Mouse (Mus musculus): ENCODE measurements around the gene Mrps27. TPM values are rescaled to one million over a fixed set of nuclear protein-coding genes. Genes with fewer than 3 reads are reported as not detected.
A peak's percentile ranks its signal among the peaks of the same experiment; 100 is the strongest.

The Mrps27 gene
- 39.8 and 46.6 TPM in 2 replicates for polyA plus RNA-seq (2015; fragmentation: Nextera tagmentation; extraction: Ambion mirVana)

GRCm38 (mm10) chr13:99344599-99345575 lies at the start of gene Mrps27, which contains the start of gene Ptcd2:
TSS of gene Mrps27 (plus strand) at chr13:99344786.
TSS of gene Ptcd2 (minus strand) at chr13:99344705.
- Histone ChIP-seq H3K9me3 (no peaks in the 10 kb centered on the region), H3K36me3 (peaks cover 30% of the 10 kb centered on the region), H3K4me3 (peak within 1 kb of the TSS; percentile 61), H3K9ac (replicated peaks) (peak within 1 kb of the TSS; percentile 78), H3K27me3 (no peaks in the 10 kb centered on the region), H3K27ac (replicated peaks) (peak within 1 kb of the TSS; percentile 84), H3K4me2 (replicated peaks) (peak within 1 kb of the TSS; percentile 54), H3K4me1 (peaks cover 16% of the 10 kb centered on the region)
- WGBS: 3% methylated on average over 39 of the region's 39 CpGs
- ATAC-seq (replicated peaks): peak; percentile 99

GRCm38 (mm10) chr13:99299921-99300320 lies 44.7 kb upstream of the Mrps27 start:
- peaks cover 7% of the 10 kb centered on the region for H3K4me1 ChIP-seq
- no peak overlapping the region for H3K4me2 ChIP-seq (replicated peaks)
- 69% methylated on average over 5 of the region's 5 CpGs for WGBS
- H3K9me3 ChIP-seq: no peaks in the 10 kb centered on the region
- no peak for ATAC-seq (replicated peaks)
- H3K27ac ChIP-seq (replicated peaks): no peak overlapping the region
- H3K4me3 ChIP-seq: no peak overlapping the region
- no peaks in the 10 kb centered on the region for H3K36me3 ChIP-seq
- H3K9ac ChIP-seq (replicated peaks): no peak overlapping the region
- H3K27me3 ChIP-seq: no peaks in the 10 kb centered on the region

- Histone ChIP-seq H3K36me3 (no peaks in the 10 kb centered on the region), H3K27me3 (no peaks in the 10 kb centered on the region), H3K9me3 (no peaks in the 10 kb centered on the region), H3K4me1 (peaks cover 7% of the 10 kb centered on the region), H3K4me3 (no peak overlapping the region), H3K4me2 (replicated peaks) (no peak overlapping the region), H3K27ac (replicated peaks) (no peak overlapping the region), H3K9ac (replicated peaks) (no peak overlapping the region)
- 48% methylated on average over 5 of the region's 5 CpGs for WGBS
- no peak; the same call in 1 of the 2 replicates for ATAC-seq (replicated peaks)
Measured at GRCm38 (mm10) chr13:99303846-99304245, 40.7 kb upstream of the Mrps27 start.

GRCm38 (mm10) chr13:99304365-99304764 lies 40.2 kb upstream of the Mrps27 start:
- Histone ChIP-seq H3K4me2 (replicated peaks) (no peak overlapping the region), H3K9ac (replicated peaks) (no peak overlapping the region), H3K9me3 (no peaks in the 10 kb centered on the region), H3K4me3 (no peak overlapping the region), H3K27ac (replicated peaks) (no peak overlapping the region), H3K27me3 (no peaks in the 10 kb centered on the region), H3K4me1 (peaks cover 7% of the 10 kb centered on the region), H3K36me3 (no peaks in the 10 kb centered on the region)
- WGBS: 69% methylated on average over 11 of the region's 11 CpGs
- ATAC-seq (replicated peaks): no peak

- H3K4me3 ChIP-seq: no peak overlapping the region
- ATAC-seq (replicated peaks): no peak
- peaks cover 7% of the 10 kb centered on the region for H3K4me1 ChIP-seq
- H3K27me3 ChIP-seq: no peaks in the 10 kb centered on the region
- H3K27ac ChIP-seq (replicated peaks): no peak overlapping the region
- WGBS: 79% methylated on average over 1 of the region's 1 CpGs
- no peak overlapping the region for H3K4me2 ChIP-seq (replicated peaks)
- no peaks in the 10 kb centered on the region for H3K9me3 ChIP-seq
- H3K9ac ChIP-seq (replicated peaks): no peak overlapping the region
- H3K36me3 ChIP-seq: no peaks in the 10 kb centered on the region
Measured at GRCm38 (mm10) chr13:99305186-99305585, 39.4 kb upstream of the Mrps27 start.

GRCm38 (mm10) chr13:99306164-99306563 lies 38.4 kb upstream of the Mrps27 start:
- no peak for ATAC-seq (replicated peaks)
- Histone ChIP-seq H3K27me3 (no peaks in the 10 kb centered on the region), H3K4me1 (peaks cover 7% of the 10 kb centered on the region), H3K9me3 (no peaks in the 10 kb centered on the region), H3K4me2 (replicated peaks) (no peak overlapping the region), H3K9ac (replicated peaks) (no peak overlapping the region), H3K4me3 (no peak overlapping the region), H3K36me3 (no peaks in the 10 kb centered on the region), H3K27ac (replicated peaks) (no peak overlapping the region)
- WGBS: 92% methylated on average over 8 of the region's 8 CpGs

GRCm38 (mm10) chr13:99307930-99308359 lies 36.6 kb upstream of the Mrps27 start:
- no peak overlapping the region for H3K4me2 ChIP-seq (replicated peaks)
- no peaks in the 10 kb centered on the region for H3K27me3 ChIP-seq
- peaks cover 7% of the 10 kb centered on the region for H3K4me1 ChIP-seq
- H3K9ac ChIP-seq (replicated peaks): no peak overlapping the region
- ATAC-seq (replicated peaks): no peak
- no peak overlapping the region for H3K27ac ChIP-seq (replicated peaks)
- no peaks in the 10 kb centered on the region for H3K9me3 ChIP-seq
- no peak overlapping the region for H3K4me3 ChIP-seq
- WGBS: 91% methylated on average over 5 of the region's 5 CpGs
- no peaks in the 10 kb centered on the region for H3K36me3 ChIP-seq

- no peak overlapping the region for H3K27ac ChIP-seq (replicated peaks)
- H3K36me3 ChIP-seq: no peaks in the 10 kb centered on the region
- WGBS: 88% methylated on average over 8 of the region's 8 CpGs
- H3K4me1 ChIP-seq: peaks cover 7% of the 10 kb centered on the region
- H3K4me3 ChIP-seq: no peak overlapping the region
- H3K9ac ChIP-seq (replicated peaks): no peak overlapping the region
- no peaks in the 10 kb centered on the region for H3K27me3 ChIP-seq
- no peak overlapping the region for H3K4me2 ChIP-seq (replicated peaks)
- ATAC-seq (replicated peaks): no peak
- H3K9me3 ChIP-seq: no peaks in the 10 kb centered on the region
Measured at GRCm38 (mm10) chr13:99308393-99308792, 36.2 kb upstream of the Mrps27 start.

GRCm38 (mm10) chr13:99314098-99314497 lies 30.5 kb upstream of the Mrps27 start:
- ATAC-seq (replicated peaks): no peak
- Histone ChIP-seq H3K36me3 (0 out of 2 replicates have a peak, but pooled peaks cover 1% of the 10 kb centered on the region), H3K9ac (replicated peaks) (no peak overlapping the region), H3K9me3 (no peaks in the 10 kb centered on the region), H3K27ac (replicated peaks) (no peak overlapping the region), H3K4me1 (no peaks in the 10 kb centered on the region), H3K27me3 (no peaks in the 10 kb centered on the region), H3K4me3 (no peak overlapping the region), H3K4me2 (replicated peaks) (no peak overlapping the region)
- WGBS: 89% methylated on average over 5 of the region's 5 CpGs

- no peak for ATAC-seq (replicated peaks)
Measured at GRCm38 (mm10) chr13:99314657-99315181, 29.9 kb upstream of the Mrps27 start.

GRCm38 (mm10) chr13:99316366-99316765 lies 28.2 kb upstream of the Mrps27 start:
- WGBS: 88% methylated on average over 6 of the region's 6 CpGs
- H3K36me3 ChIP-seq: peaks cover 24% of the 10 kb centered on the region
- H3K4me1 ChIP-seq: no peaks in the 10 kb centered on the region
- H3K27ac ChIP-seq (replicated peaks): no peak overlapping the region
- H3K4me2 ChIP-seq (replicated peaks): no peak overlapping the region
- no peaks in the 10 kb centered on the region for H3K27me3 ChIP-seq
- H3K4me3 ChIP-seq: no peak overlapping the region
- no peaks in the 10 kb centered on the region for H3K9me3 ChIP-seq
- no peak overlapping the region for H3K9ac ChIP-seq (replicated peaks)
- no peak for ATAC-seq (replicated peaks)

More at GRCm38 (mm10) chr13:99314657-99315181, 29.9 kb upstream of the Mrps27 start:
- Histone ChIP-seq H3K9me3 (no peaks in the 10 kb centered on the region), H3K4me3 (no peak overlapping the region), H3K27me3 (no peaks in the 10 kb centered on the region), H3K27ac (replicated peaks) (no peak overlapping the region), H3K4me1 (no peaks in the 10 kb centered on the region), H3K4me2 (replicated peaks) (no peak overlapping the region), H3K9ac (replicated peaks) (no peak overlapping the region), H3K36me3 (peaks cover 7% of the 10 kb centered on the region)
- WGBS: 87% methylated on average over 15 of the region's 15 CpGs

GRCm38 (mm10) chr13:99317058-99317457 lies 27.5 kb upstream of the Mrps27 start:
- Histone ChIP-seq H3K36me3 (peaks cover 24% of the 10 kb centered on the region), H3K9me3 (no peaks in the 10 kb centered on the region), H3K27me3 (no peaks in the 10 kb centered on the region), H3K27ac (replicated peaks) (no peak overlapping the region), H3K9ac (replicated peaks) (no peak overlapping the region), H3K4me2 (replicated peaks) (no peak overlapping the region), H3K4me1 (no peaks in the 10 kb centered on the region), H3K4me3 (no peak overlapping the region)
- 52% methylated on average over 4 of the region's 4 CpGs for WGBS
- no peak for ATAC-seq (replicated peaks)
